Mouse (Mus musculus): ENCODE measurements around the gene Ppp1r37.

Gene Ppp1r37

GRCm38 (mm10) chr7:19500420-19501363 lies 62.2 kb downstream of the Ppp1r37 start:
- DNase-seq (ENCODE audit: low spot score) = no peak

DNA sequence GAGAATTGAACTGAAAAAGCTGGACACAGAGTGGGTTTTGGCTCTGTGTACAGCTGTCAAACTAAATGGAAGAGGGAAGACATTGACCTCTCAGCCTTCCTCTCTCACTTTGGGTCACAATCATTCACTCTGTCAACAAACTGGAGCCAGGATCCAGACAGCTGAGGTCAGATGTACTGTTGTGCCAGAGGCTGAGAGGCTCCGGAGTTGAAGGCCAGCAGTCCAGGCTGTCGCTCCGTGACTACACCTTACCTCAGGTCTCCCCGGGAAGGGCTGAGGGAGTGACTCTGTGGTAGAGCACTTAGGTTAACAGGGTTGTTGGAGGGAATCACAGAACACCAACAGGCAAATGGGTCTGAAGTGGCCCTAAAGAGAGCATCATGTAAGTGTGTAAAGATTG lies 64.5 kb downstream of the Ppp1r37 start:
- DNase-seq (ENCODE audit: low spot score) = no peak

GRCm38 (mm10) chr7:19496214-19496555 lies 66.7 kb downstream of the Ppp1r37 start:
- DNase-seq (ENCODE audit: low spot score) = no peak

DNA sequence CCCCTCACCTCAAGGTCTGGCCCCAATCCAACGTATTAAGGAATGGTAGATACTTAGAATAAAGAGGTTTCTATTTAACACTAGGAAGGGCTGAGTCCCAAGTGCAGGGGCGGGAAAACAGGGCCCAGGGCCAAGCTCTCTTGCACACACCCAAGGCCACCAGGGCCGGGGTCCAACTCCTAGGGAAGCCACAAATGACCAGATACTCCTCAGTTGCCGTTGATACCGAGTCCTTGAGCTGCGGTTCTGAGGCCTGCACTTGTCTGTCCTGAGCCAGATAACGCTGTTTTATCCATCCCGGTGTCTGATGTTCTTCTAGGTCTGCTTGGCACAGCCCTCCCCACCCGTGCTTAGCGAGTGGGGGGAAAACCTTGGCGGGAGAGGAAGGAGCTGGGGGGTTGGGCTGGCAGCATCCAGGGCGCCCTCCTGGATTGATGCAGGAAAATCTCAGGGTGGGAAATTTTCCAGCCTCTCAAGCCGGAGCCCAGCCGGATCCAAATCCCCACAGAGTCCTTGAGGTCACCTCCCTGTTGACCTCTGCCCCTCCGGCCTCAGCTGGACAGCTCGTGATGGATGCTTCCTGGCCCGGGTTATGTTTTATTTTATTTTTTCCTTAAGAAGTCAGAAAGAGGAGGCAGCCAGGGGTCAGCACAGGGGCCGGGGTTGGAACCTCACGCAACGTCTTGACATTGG lies 67.2 kb downstream of the Ppp1r37 start:
- no peak for DNase-seq (ENCODE audit: low spot score)

DNA sequence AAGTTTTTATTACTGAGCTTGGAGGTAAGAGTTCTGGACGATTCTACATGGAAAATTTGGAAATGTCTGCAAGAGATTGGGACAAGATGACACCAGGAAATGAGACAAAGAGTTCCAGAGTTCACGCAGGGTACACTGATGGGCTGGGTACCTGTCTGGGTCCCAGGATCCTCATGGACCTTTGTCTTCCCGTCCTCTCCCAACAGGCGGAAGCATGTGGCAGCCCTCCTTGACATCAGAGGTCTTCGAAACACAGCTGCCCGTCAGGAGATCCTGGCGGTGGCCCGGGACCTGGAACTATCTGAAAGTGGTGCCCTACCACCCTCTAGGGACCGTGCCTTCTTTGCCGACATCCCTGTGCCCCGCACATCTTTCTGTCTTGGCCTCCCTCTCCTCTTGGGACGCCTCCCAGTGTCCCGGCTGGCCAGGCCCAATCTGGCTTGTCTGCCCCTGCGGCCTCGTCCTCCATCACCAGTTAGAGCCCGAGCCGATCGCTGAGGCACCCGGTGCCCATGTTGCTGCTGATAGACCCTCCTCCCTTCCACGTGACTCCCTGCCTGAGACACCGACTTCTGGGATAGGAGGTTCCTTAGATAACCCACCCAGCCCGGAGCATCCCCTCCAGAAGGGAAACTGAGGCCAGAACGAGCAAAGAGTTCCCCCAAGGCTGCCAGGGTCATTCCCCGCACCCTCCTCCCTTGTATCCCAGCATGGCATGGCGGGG lies 68.0 kb downstream of the Ppp1r37 start:
- no peak for DNase-seq (ENCODE audit: low spot score)

DNA sequence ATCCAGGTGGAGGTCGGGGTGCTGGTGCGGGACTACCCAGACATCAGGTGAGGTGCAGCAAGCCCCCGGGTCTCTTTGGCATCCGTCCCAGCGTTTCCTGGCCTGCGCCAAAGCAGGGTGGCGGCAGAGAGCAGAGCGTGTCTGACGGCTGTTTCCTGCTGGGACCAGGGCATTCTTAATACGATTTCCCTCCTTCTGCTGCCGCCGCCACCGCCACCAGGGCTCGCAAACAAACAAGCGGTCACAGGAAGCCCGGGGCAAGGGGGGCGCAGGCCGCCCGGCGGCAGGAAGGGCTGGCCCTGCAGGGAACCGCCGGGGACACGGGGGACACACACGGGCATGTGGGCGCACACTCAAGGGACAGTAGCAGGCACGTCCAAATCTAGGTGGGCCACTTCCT lies 71.1 kb downstream of the Ppp1r37 start:
- DNase-seq (ENCODE audit: low spot score) = no peak

GRCm38 (mm10) chr7:19489525-19489924 lies 73.4 kb downstream of the Ppp1r37 start:
- DNase-seq (ENCODE audit: low spot score) = no peak

- no peak for DNase-seq (ENCODE audit: low spot score)
Measured at GRCm38 (mm10) chr7:19486549-19486948, 76.3 kb downstream of the Ppp1r37 start.

DNA sequence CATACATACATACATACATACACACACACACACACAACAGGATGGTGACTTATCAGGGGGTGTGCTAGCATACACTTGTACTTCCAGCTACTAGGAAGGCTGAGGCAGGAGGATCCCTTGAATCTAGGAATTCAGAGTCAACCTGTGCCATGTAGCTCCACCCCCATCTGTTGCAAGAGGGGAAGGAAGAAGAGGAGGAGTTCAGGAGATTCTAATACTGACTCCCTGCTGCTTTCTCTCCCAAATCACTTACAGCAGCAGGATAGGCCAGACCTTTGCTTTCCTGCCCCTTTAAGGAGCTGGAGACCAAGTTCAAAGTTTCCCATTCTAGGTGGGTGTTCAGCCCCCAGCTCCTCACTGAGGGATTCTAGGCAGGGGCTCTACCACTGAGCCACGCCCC lies 77.4 kb downstream of the Ppp1r37 start:
- DNase-seq (ENCODE audit: low spot score) = no peak

DNA sequence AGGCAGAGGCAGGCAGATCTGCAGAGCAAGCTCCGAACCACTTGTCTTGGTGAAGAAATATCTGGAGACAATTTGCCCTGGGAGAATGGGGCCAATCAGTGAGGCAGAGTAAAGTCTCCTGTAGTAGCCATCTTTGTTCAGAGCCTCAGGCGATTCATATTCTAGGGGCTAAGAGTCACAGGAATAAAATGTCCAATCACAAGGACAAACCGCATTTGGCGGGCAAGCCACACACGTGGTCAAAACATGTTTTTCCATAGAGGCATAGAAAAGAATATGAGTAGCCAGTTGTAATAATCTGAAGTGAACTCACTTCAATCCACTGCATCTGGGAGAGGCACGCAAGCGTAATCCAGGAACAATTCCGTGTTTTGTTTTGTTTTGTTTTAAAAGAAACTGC lies 79.6 kb downstream of the Ppp1r37 start:
- no peak for DNase-seq (ENCODE audit: low spot score)

All from c-Kit-positive CD71-positive TER-119-positive erythroid progenitor cells, embryonic 14.5 days (primary cell).